Mouse (Mus musculus): ENCODE data around the gene Uck1.

GRCm38 (mm10) chr2:32308870-32309568 lies 49.1 kb upstream of the Uck1 start:
- TF ChIP-seq JUND (IDR thresholded peaks at IDR 0.05; ENCODE audit: low read depth, low read length) (no peak), ZNF384 (IDR thresholded peaks at IDR 0.05; ENCODE audit: low read depth, low read length) (no peak), ETS1 (IDR thresholded peaks at IDR 0.05; ENCODE audit: low read depth, low read length) (no peak), EP300 (IDR thresholded peaks at IDR 0.05; ENCODE audit: low read depth in 1 of 2, low read length in 2 of 2) (no peak), POLR2A (IDR thresholded peaks at IDR 0.05; ENCODE audit: control insufficient read depth in 1 of 2, insufficient read depth in 1 of 2, low read depth in 1 of 2, low read length in 2 of 2, poor library complexity in 1 of 2) (no peak), CTCF (IDR thresholded peaks at IDR 0.05 in 2 of 3, conservative IDR thresholded peaks at IDR 0.05 in 1 of 3; ENCODE audit: control insufficient read depth in 1 of 3, insufficient read depth in 1 of 3, low read depth in 2 of 3, low read length in 3 of 3, poor library complexity in 1 of 3, severe bottlenecking in 1 of 3) (no peak), SIN3A (IDR thresholded peaks at IDR 0.05; ENCODE audit: low read length) (no peak), TAL1 (IDR thresholded peaks at IDR 0.05; ENCODE audit: low read length) (no peak), NRF1 (IDR thresholded peaks at IDR 0.05; ENCODE audit: insufficient read depth, low read depth, low read length, poor library complexity, severe bottlenecking) (no peak)
